Mouse (Mus musculus) neural tube, embryonic 12.5 days (tissue): ENCODE results near the gene Ucn. TPM values are rescaled to one million over a fixed set of nuclear protein-coding genes. Genes with fewer than 3 reads are reported as not detected.

ENCODE experiments used
- ATAC-seq: fragments of 200-750 bp; cut with Nextera tagmentation; 2 replicates; pipeline ENCODE4 v1.8.0; 2017; ENCODE audit warnings: low read depth, mild to moderate bottlenecking, moderate TSS enrichment, moderate library complexity; ENCODE audit not compliant: low FRiP score
- H3K27ac ChIP-seq: fragments of 300-500 bp; sonication (generic); 2 replicates; pipeline ENCODE4 v1.5.1; 2016
- H3K27me3 ChIP-seq: fragments of 300-500 bp; sonication (generic); replicated peaks from 2 replicates; pipeline ENCODE4 v1.6.1; 2016; ENCODE audit warnings: mild to moderate bottlenecking
- H3K36me3 ChIP-seq: fragments of 300-500 bp; sonication (generic); 2 replicates; pipeline ENCODE4 v1.6.1; 2016; ENCODE audit warnings: mild to moderate bottlenecking
- H3K4me1 ChIP-seq: fragments of 300-500 bp; sonication (generic); 2 replicates; pipeline ENCODE4 v1.6.1; 2016
- H3K4me2 ChIP-seq: fragments of 300-500 bp; sonication (generic); replicated peaks from 2 replicates; pipeline ENCODE4 v1.6.1; 2016; ENCODE audit warnings: mild to moderate bottlenecking
- H3K4me3 ChIP-seq: fragments of 300-500 bp; sonication (generic); 2 replicates; pipeline ENCODE4 v1.5.1; 2016
- H3K9ac ChIP-seq: fragments of 300-500 bp; sonication (generic); 2 replicates; pipeline ENCODE4 v1.6.1; 2016; ENCODE audit warnings: mild to moderate bottlenecking
- H3K9me3 ChIP-seq: fragments of 300-500 bp; sonication (generic); 2 replicates; pipeline ENCODE4 v1.6.1; 2016; ENCODE audit warnings: mild to moderate bottlenecking
- WGBS: fragments of 180-500 bp; shearing (Covaris S2); methylation state at CpG from one replicate; pipeline ENCODE4 v1.1.7; 2016; 5-methylcytosine and 5-hydroxymethylcytosine counted together
- polyA plus RNA-seq: library from polyadenylated mRNA; unstranded; fragments of >200 nt; fragmentation: Nextera tagmentation; extraction: Ambion mirVana; gene quantifications from 2 replicates; pipeline ENCODE4 v1.2.1, GENCODE M21; 2016

Gene Ucn
- polyA plus RNA-seq, 1 experiment from 2014 or later: not detected

DNA sequence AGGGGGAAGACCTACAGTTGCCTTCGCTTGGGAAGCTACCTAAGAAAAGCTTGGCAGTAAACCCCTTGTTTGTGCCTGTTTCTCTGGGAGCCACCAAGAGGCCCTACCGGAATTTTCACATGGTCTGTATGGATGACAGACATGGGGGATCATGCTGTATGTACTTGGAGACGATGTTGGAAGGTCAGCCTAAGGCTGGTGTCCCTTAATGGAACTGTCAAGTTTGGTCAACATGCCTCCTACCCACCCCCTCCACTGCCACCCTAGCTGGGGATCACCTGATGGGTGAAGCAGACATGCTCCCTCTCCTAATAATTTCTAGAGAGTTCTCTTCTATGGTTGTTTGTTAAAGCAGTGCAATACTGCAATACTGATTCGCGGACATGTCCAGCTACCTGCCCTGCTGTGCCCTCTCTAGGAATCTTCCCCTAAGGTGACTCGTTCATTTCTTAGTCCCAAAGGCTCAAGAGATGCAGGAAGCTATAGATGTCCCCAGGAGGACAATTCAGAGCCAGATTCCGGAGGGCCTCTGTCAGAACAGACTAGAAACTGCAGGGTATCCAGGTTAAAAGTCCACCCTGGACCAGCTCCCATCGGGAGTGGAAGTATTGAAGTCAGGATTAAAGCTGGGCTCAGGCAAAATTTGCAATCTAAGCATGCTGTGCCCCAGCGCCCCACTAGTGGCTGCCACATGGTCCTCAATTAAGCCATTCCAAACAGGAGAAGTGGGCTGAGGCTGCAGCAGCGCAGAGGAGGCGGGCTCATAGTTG, 42.7 kb downstream of the Ucn start:
- H3K4me3 ChIP-seq: peak overlapping the region; percentile 18
- no peak for ATAC-seq
- peaks cover 34% of the 10 kb centered on the region for H3K4me1 ChIP-seq
- H3K9me3 ChIP-seq: no peaks in the 10 kb centered on the region
- no peak overlapping the region for H3K27ac ChIP-seq
- H3K27me3 ChIP-seq: peaks cover 73% of the 10 kb centered on the region
- no peaks in the 10 kb centered on the region for H3K36me3 ChIP-seq
- no peak overlapping the region for H3K9ac ChIP-seq
- H3K4me2 ChIP-seq: peak overlapping the region; percentile 62
- WGBS: 20% methylated on average over 11 of the region's 11 CpGs

GRCm38 (mm10) chr5:31094799-31095691, 43.6 kb downstream of the Ucn start:
- Histone ChIP-seq H3K4me3 (peak overlapping the region; percentile 18), H3K27ac (no peak overlapping the region), H3K36me3 (no peaks in the 10 kb centered on the region), H3K9me3 (no peaks in the 10 kb centered on the region), H3K27me3 (peaks cover 82% of the 10 kb centered on the region), H3K4me2 (peak overlapping the region; percentile 62), H3K9ac (no peak overlapping the region), H3K4me1 (peaks cover 34% of the 10 kb centered on the region)
- no peak for ATAC-seq
- under 1% methylated on average over 59 of the region's 59 CpGs for WGBS

DNA sequence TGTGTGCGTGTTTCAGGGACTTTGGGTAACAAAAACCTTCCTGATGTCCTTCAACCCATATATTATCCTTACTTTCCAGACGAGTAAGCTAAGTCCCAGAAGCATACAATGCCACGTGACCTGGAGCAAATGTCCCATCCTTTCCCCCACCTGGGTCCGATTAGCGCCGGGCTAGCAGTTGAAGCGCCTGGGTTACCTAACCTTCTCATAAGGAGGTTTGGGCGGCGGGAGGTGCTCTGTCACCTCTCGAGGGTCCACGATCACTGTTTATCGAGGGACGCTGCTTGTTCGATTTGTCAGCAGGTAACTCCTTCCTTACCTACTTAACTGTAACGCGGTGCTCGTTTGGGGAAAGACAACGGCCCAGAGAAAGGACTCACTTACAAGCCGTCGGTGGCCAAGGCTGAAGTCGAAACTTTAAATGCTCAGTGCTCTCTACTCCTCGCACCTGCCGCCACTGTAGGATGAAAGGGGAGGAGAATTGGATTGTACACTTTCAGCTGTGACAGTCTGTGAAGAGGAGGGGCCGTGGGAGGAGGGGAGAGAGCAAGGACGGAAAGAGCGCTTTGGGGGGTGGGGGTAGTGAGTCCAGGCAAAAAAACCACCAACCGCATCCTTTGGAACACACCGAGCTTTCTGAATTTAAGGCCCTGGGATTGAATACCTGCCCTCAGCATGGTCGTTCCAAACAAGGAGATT, 44.4 kb downstream of the Ucn start:
- H3K27me3 ChIP-seq: peaks cover 90% of the 10 kb centered on the region
- H3K4me2 ChIP-seq: peak overlapping the region; percentile 62
- no peaks in the 10 kb centered on the region for H3K36me3 ChIP-seq
- no peaks in the 10 kb centered on the region for H3K9me3 ChIP-seq
- H3K4me1 ChIP-seq: peaks cover 34% of the 10 kb centered on the region
- H3K27ac ChIP-seq: no peak overlapping the region
- WGBS: 2% methylated on average over 29 of the region's 29 CpGs
- no peak overlapping the region for H3K9ac ChIP-seq
- 0 out of 2 replicates have a peak overlapping the region, but pooled peaks have one; percentile 18 for H3K4me3 ChIP-seq
- ATAC-seq: no peak

GRCm38 (mm10) chr5:31093151-31094041, 45.2 kb downstream of the Ucn start:
- H3K27me3 ChIP-seq: peaks cover 97% of the 10 kb centered on the region
- no peak overlapping the region for H3K27ac ChIP-seq
- WGBS: under 1% methylated on average over 54 of the region's 54 CpGs

GRCm38 (mm10) chr5:31092231-31092975, 46.2 kb downstream of the Ucn start:
- 1% methylated on average over 50 of the region's 53 CpGs for WGBS
- no peaks in the 10 kb centered on the region for H3K36me3 ChIP-seq
- H3K27me3 ChIP-seq: peaks cover 96% of the 10 kb centered on the region
- ATAC-seq: no peak
- peaks cover 34% of the 10 kb centered on the region for H3K4me1 ChIP-seq
- peak overlapping the region; percentile 62 for H3K4me2 ChIP-seq
- no peaks in the 10 kb centered on the region for H3K9me3 ChIP-seq
- no peak overlapping the region for H3K27ac ChIP-seq
- peak overlapping the region; percentile 51 for H3K4me3 ChIP-seq
- peak overlapping the region; percentile 77 for H3K9ac ChIP-seq

More at GRCm38 (mm10) chr5:31093151-31094041, 45.2 kb downstream of the Ucn start:
- Histone ChIP-seq H3K4me3 (peak overlapping the region; percentile 51), H3K4me2 (peak overlapping the region; percentile 62), H3K9ac (peak overlapping the region; percentile 77), H3K4me1 (peaks cover 34% of the 10 kb centered on the region), H3K9me3 (no peaks in the 10 kb centered on the region), H3K36me3 (no peaks in the 10 kb centered on the region)
- peak; percentile 49 for ATAC-seq

Other genes starting within 250 kb of the Ucn start
- gene Ost4, start 231.0 kb downstream of the Ucn start, polyA plus RNA-seq: 294 and 304 TPM in 2 replicates
- 63.7 and 75.3 TPM in 2 replicates for gene Emilin1, start 225.4 kb downstream of the Ucn start, polyA plus RNA-seq
- gene Khk, start 217.4 kb downstream of the Ucn start, polyA plus RNA-seq: 6.7 and 8.6 TPM in 2 replicates
- 15.9 and 17.7 TPM in 2 replicates for gene Cgref1, start 193.2 kb downstream of the Ucn start, polyA plus RNA-seq
- gene Preb, start 178.5 kb downstream of the Ucn start, polyA plus RNA-seq: 128 and 130 TPM in 2 replicates
- gene Tcf23, start 170.2 kb downstream of the Ucn start, polyA plus RNA-seq: not detected in 2 replicates
- gene Atraid, start 90.5 kb downstream of the Ucn start, polyA plus RNA-seq: 119 and 125 TPM in 2 replicates
- gene Slc5a6, start 89.9 kb downstream of the Ucn start, polyA plus RNA-seq: 11.0 and 12.2 TPM in 2 replicates
- 24.2 and 30.1 TPM in 2 replicates for gene Cad, start 84.0 kb downstream of the Ucn start, polyA plus RNA-seq
- not detected in 2 replicates for gene Dnajc5g, start 32.5 kb downstream of the Ucn start, polyA plus RNA-seq
- 16.2 and 18.8 TPM in 2 replicates for gene Slc30a3, start 30.6 kb downstream of the Ucn start, polyA plus RNA-seq
- gene Trim54, start 22.1 kb downstream of the Ucn start, polyA plus RNA-seq: 0.79 and 0.88 TPM in 2 replicates
- 50.3 and 51.5 TPM in 2 replicates for gene Mpv17, start 15.4 kb upstream of the Ucn start, polyA plus RNA-seq
- gene Gm29609, start 41.1 kb upstream of the Ucn start, polyA plus RNA-seq: 1.5 and 2.4 TPM in 2 replicates
- 86.7 and 90.5 TPM in 2 replicates for gene Gtf3c2, start 41.3 kb upstream of the Ucn start, polyA plus RNA-seq
- 131 and 134 TPM in 2 replicates for gene Snx17, start 54.4 kb upstream of the Ucn start, polyA plus RNA-seq
- gene Eif2b4, start 54.6 kb upstream of the Ucn start, polyA plus RNA-seq: 71.7 and 80.3 TPM in 2 replicates
- gene Zfp513, start 63.5 kb upstream of the Ucn start, polyA plus RNA-seq: 24.2 and 27.3 TPM in 2 replicates
- gene Ppm1g, start 81.9 kb upstream of the Ucn start, polyA plus RNA-seq: 151 and 161 TPM in 2 replicates
- 150 TPM in 2 replicates for gene Nrbp1, start 102.0 kb upstream of the Ucn start, polyA plus RNA-seq
- gene Gm9970, start 102.4 kb upstream of the Ucn start, polyA plus RNA-seq: 0.80 and 0.90 TPM in 2 replicates
- gene Krtcap3, start 112.9 kb upstream of the Ucn start, polyA plus RNA-seq: 3.1 and 5.1 TPM in 2 replicates
- 41.2 and 43.9 TPM in 2 replicates for gene Ift172, start 152.3 kb upstream of the Ucn start, polyA plus RNA-seq
- 79.5 and 80.7 TPM in 2 replicates for gene Fndc4, start 157.3 kb upstream of the Ucn start, polyA plus RNA-seq
- gene Gckr, start 158.6 kb upstream of the Ucn start, polyA plus RNA-seq: 0.23 and 0.49 TPM in 2 replicates